Mouse (Mus musculus) right cerebral cortex, postnatal 10 days (tissue): ENCODE data around the gene Ctbs.
A peak's percentile ranks its signal among the peaks of the same experiment; 100 is the strongest.

Source experiments
- DNase-seq, 2 experiments: peaks; one replicate each; pipeline ENCODE4 v3.0.0; 2021; ENCODE audit warnings: low spot score in 2 of 2

The Ctbs gene

GRCm38 (mm10) chr3:146494941-146495340 is 45.3 kb downstream of the Ctbs start:
- DNase-seq, result no peak

GRCm38 (mm10) chr3:146498989-146499388 is 49.4 kb downstream of the Ctbs start:
- DNase-seq, result no peak

GRCm38 (mm10) chr3:146499431-146500002 is 49.9 kb downstream of the Ctbs start, which contains the start of the genes Spata1 and Gng5:
Gene Spata1, minus strand, starts transcription at chr3:146499753.
Gene Gng5, plus strand, starts transcription at chr3:146499807.
- DNase-seq, result peak; percentile 78 to 82

GRCm38 (mm10) chr3:146500003-146500809 is 50.6 kb downstream of the Ctbs start:
- peak; percentile 51 to 56 for DNase-seq

GRCm38 (mm10) chr3:146500810-146501201 is 51.2 kb downstream of the Ctbs start:
- DNase-seq, result no peak

- DNase-seq, result no peak
Observed at GRCm38 (mm10) chr3:146501601-146502123, 52.1 kb downstream of the Ctbs start.

GRCm38 (mm10) chr3:146506711-146507110 is 57.1 kb downstream of the Ctbs start:
- no peak for DNase-seq
